Mouse (Mus musculus): ENCODE measurements around the gene Rps11. TPM values are rescaled to one million over a fixed set of nuclear protein-coding genes. Genes with fewer than 3 reads are reported as not detected.

The Rps11 gene
- polyA plus RNA-seq, 1 experiment from 2014 or later: 960 TPM

GRCm38 (mm10) chr7:45073171-45073707, 51.0 kb downstream of the Rps11 start:
- H3K4me1 ChIP-seq (ENCODE audit: control insufficient read depth, insufficient read depth, low read length): no peaks in the 10 kb centered on the region
- no peak overlapping the region for H3K27ac ChIP-seq (replicated peaks; ENCODE audit: low read depth, low read length)
- peaks cover 33% of the 10 kb centered on the region for H3K36me3 ChIP-seq (ENCODE audit: control insufficient read depth, insufficient read depth, low read length)
- WGBS: 87% methylated on average over 7 of the region's 7 CpGs
- no peak overlapping the region for H3K9ac ChIP-seq (replicated peaks; ENCODE audit: low read length)
- no peaks in the 10 kb centered on the region for H3K27me3 ChIP-seq (ENCODE audit: control insufficient read depth, insufficient read depth, low read length)
- no peak for DNase-seq
- no peak overlapping the region for H3K4me3 ChIP-seq (replicated peaks; ENCODE audit: low read depth, low read length)
- no peaks in the 10 kb centered on the region for H3K9me3 ChIP-seq (ENCODE audit: control insufficient read depth, low read length)
- no peak for ATAC-seq (ENCODE audit: low FRiP score, low TSS enrichment)
- no peak overlapping the region for H3K4me2 ChIP-seq (ENCODE audit: low read length)

MicroRNAs encoded within 50 kb of the gene (microRNA counts, 519-probe panel; counts per million panel counts)
- 4,195 counts per million, percentile 29 among the panel's probes with 10 or more counts for microRNA mmu-miR-150

Small RNA genes lying within 50 kb of the gene (microRNA-seq; reads per million reads assigned to microRNA genes)
- gene Mir150 (94.4 reads per million, percentile 55 among the genes with 10 or more reads in this experiment), gene Mir5121 (16.9 reads per million, percentile 38 among the genes with 10 or more reads in this experiment), gene Mir7055 (not detected)

Other genes starting within 250 kb of the Rps11 start
- gene Med25, start 231.7 kb downstream of the Rps11 start, polyA plus RNA-seq (2014; fragmentation: Nextera tagmentation; extraction: Ambion mirVana): 114 and 128 TPM in 2 replicates
- 16.7 and 17.2 TPM in 2 replicates for gene Fuz, start 228.4 kb downstream of the Rps11 start, polyA plus RNA-seq (2014; fragmentation: Nextera tagmentation; extraction: Ambion mirVana)
- 124 and 133 TPM in 2 replicates for gene Ap2a1, start 194.9 kb downstream of the Rps11 start, polyA plus RNA-seq (2014; fragmentation: Nextera tagmentation; extraction: Ambion mirVana)
- not detected in 2 replicates for gene Tsks, start 181.2 kb downstream of the Rps11 start, polyA plus RNA-seq (2014; fragmentation: Nextera tagmentation; extraction: Ambion mirVana)
- 50.1 and 52.3 TPM in 2 replicates for gene Cpt1c, start 149.6 kb downstream of the Rps11 start, polyA plus RNA-seq (2014; fragmentation: Nextera tagmentation; extraction: Ambion mirVana)
- gene Prmt1, start 137.9 kb downstream of the Rps11 start, polyA plus RNA-seq (2014; fragmentation: Nextera tagmentation; extraction: Ambion mirVana): 236 and 281 TPM in 2 replicates
- 46.7 and 54.0 TPM in 2 replicates for gene Irf3, start 126.8 kb downstream of the Rps11 start, polyA plus RNA-seq (2014; fragmentation: Nextera tagmentation; extraction: Ambion mirVana)
- 11.8 and 15.4 TPM in 2 replicates for gene Bcl2l12, start 125.7 kb downstream of the Rps11 start, polyA plus RNA-seq (2014; fragmentation: Nextera tagmentation; extraction: Ambion mirVana)
- gene Scaf1, start 108.1 kb downstream of the Rps11 start, polyA plus RNA-seq (2014; fragmentation: Nextera tagmentation; extraction: Ambion mirVana): 60.6 and 61.2 TPM in 2 replicates
- 9.7 and 13.2 TPM in 2 replicates for gene Rras, start 106.5 kb downstream of the Rps11 start, polyA plus RNA-seq (2014; fragmentation: Nextera tagmentation; extraction: Ambion mirVana)
- 19.5 and 21.4 TPM in 2 replicates for gene Prr12, start 71.6 kb downstream of the Rps11 start, polyA plus RNA-seq (2014; fragmentation: Nextera tagmentation; extraction: Ambion mirVana)
- 55.3 and 65.9 TPM in 2 replicates for gene Nosip, start 62.0 kb downstream of the Rps11 start, polyA plus RNA-seq (2014; fragmentation: Nextera tagmentation; extraction: Ambion mirVana)
- gene Prrg2, start 61.8 kb downstream of the Rps11 start, polyA plus RNA-seq (2014; fragmentation: Nextera tagmentation; extraction: Ambion mirVana): 10.1 and 12.2 TPM in 2 replicates
- gene Rcn3, start 32.2 kb downstream of the Rps11 start, polyA plus RNA-seq (2014; fragmentation: Nextera tagmentation; extraction: Ambion mirVana): 31.2 and 59.3 TPM in 2 replicates
- 4.8 and 21.8 TPM in 2 replicates for gene Fcgrt, start 20.6 kb downstream of the Rps11 start, polyA plus RNA-seq (2014; fragmentation: Nextera tagmentation; extraction: Ambion mirVana)
- 746 and 846 TPM in 2 replicates for gene Rpl13a, start 4.3 kb upstream of the Rps11 start, polyA plus RNA-seq (2014; fragmentation: Nextera tagmentation; extraction: Ambion mirVana)
- 0.53 TPM in 1 of 2 replicates, not detected in the other for gene Gm45713, start 11.8 kb upstream of the Rps11 start, polyA plus RNA-seq (2014; fragmentation: Nextera tagmentation; extraction: Ambion mirVana)
- gene Flt3l, start 12.0 kb upstream of the Rps11 start, polyA plus RNA-seq (2014; fragmentation: Nextera tagmentation; extraction: Ambion mirVana): 0.50 and 1.4 TPM in 2 replicates
- 92.8 and 96.2 TPM in 2 replicates for gene Pih1d1, start 29.9 kb upstream of the Rps11 start, polyA plus RNA-seq (2014; fragmentation: Nextera tagmentation; extraction: Ambion mirVana)
- 21.2 and 24.1 TPM in 2 replicates for gene Aldh16a1, start 30.1 kb upstream of the Rps11 start, polyA plus RNA-seq (2014; fragmentation: Nextera tagmentation; extraction: Ambion mirVana)
- gene Slc17a7, start 39.5 kb upstream of the Rps11 start, polyA plus RNA-seq (2014; fragmentation: Nextera tagmentation; extraction: Ambion mirVana): 0.39 and 0.62 TPM in 2 replicates
- gene Gfy, start 55.1 kb upstream of the Rps11 start, polyA plus RNA-seq (2014; fragmentation: Nextera tagmentation; extraction: Ambion mirVana): not detected in 2 replicates
- gene Pth2, start 56.6 kb upstream of the Rps11 start, polyA plus RNA-seq (2014; fragmentation: Nextera tagmentation; extraction: Ambion mirVana): 0.68 and 1.4 TPM in 2 replicates
- 0.33 and 0.34 TPM in 2 replicates for gene Ccdc155, start 80.5 kb upstream of the Rps11 start, polyA plus RNA-seq (2014; fragmentation: Nextera tagmentation; extraction: Ambion mirVana)
- gene Dkkl1, start 87.7 kb upstream of the Rps11 start, polyA plus RNA-seq (2014; fragmentation: Nextera tagmentation; extraction: Ambion mirVana): 2.4 and 2.7 TPM in 2 replicates
- gene Tead2, start 91.3 kb upstream of the Rps11 start, polyA plus RNA-seq (2014; fragmentation: Nextera tagmentation; extraction: Ambion mirVana): 38.4 and 59.7 TPM in 2 replicates
- 0.76 and 1.0 TPM in 2 replicates for gene Cd37, start 114.7 kb upstream of the Rps11 start, polyA plus RNA-seq (2014; fragmentation: Nextera tagmentation; extraction: Ambion mirVana)
- gene Slc6a16, start 116.6 kb upstream of the Rps11 start, polyA plus RNA-seq (2014; fragmentation: Nextera tagmentation; extraction: Ambion mirVana): 0.16 and 0.54 TPM in 2 replicates
- not detected in 2 replicates for gene Slc6a21, start 153.1 kb upstream of the Rps11 start, polyA plus RNA-seq (2014; fragmentation: Nextera tagmentation; extraction: Ambion mirVana)
- 8.4 and 9.5 TPM in 2 replicates for gene Trpm4, start 209.3 kb upstream of the Rps11 start, polyA plus RNA-seq (2014; fragmentation: Nextera tagmentation; extraction: Ambion mirVana)
- not detected in 2 replicates for gene Hrc, start 210.9 kb upstream of the Rps11 start, polyA plus RNA-seq (2014; fragmentation: Nextera tagmentation; extraction: Ambion mirVana)
- 26.9 and 28.0 TPM in 2 replicates for gene Ppfia3, start 242.6 kb upstream of the Rps11 start, polyA plus RNA-seq (2014; fragmentation: Nextera tagmentation; extraction: Ambion mirVana)
- gene Lin7b, start 246.1 kb upstream of the Rps11 start, polyA plus RNA-seq (2014; fragmentation: Nextera tagmentation; extraction: Ambion mirVana): 11.6 and 26.5 TPM in 2 replicates